Mouse (Mus musculus): ENCODE measurements around the gene Rmi2. TPM values are rescaled to one million over a fixed set of nuclear protein-coding genes. Genes with fewer than 3 reads are reported as not detected.
"Not testable (repeated sequence)": the region's sequence is repeated elsewhere in the genome, so short reads cannot be mapped to it uniquely, and the experiment has no call there.

The Rmi2 gene
- 0.25 and 0.29 TPM in 2 replicates for polyA plus RNA-seq (2012; rRNA removed)

DNA sequence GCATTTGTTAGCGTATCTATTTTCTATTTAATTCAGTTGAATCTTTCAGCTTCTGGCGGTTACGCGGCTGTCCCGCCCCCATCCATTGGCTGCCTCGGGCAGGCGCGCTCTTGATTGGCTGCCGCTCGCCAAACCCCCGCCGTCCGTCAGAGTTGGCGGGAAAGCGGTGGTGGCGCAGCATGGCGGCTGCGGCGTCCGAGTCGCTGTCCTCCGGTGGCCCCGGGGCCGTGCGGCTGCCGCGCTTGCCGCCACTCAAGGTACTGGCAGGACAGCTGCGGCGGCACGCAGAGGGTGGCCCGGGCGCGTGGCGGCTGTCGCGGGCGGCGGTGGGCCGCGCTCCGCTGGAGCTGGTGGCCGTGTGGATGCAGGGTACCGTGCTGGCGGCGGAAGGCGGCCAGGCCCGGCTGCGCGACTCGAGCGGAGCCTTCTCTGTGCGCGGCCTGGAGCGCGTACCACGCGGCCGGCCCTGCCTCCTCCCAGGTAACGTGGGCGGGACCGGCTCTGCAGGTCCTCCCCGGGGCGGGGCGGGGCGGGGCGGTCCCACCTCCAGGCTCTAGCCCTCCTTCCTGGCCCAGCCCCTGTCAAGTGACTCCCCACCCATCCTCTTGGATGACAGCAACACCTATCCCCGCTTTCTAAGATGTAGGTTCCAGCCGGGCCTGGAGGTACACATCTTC lies at the start of gene Rmi2:
Rmi2 (plus strand) TSS at position 149 of the 677 bp plus-strand sequence.
- no peaks in the 10 kb centered on the region for H3K4me1 ChIP-seq (ENCODE audit: control insufficient read depth, insufficient read depth, low read length)
- TF ChIP-seq CTCF (IDR thresholded peaks at IDR 0.05; ENCODE audit: extremely low read depth, insufficient read depth, low read length) (no peak), POLR2A (IDR thresholded peaks at IDR 0.05; ENCODE audit: extremely low read depth, insufficient read depth, low read length) (no peak)
- peak within 1 kb of the TSS; percentile 32 for H3K4me3 ChIP-seq (ENCODE audit: insufficient read depth, low read length)
- H3K27ac ChIP-seq (ENCODE audit: insufficient read depth, low read length): no peak within 1 kb of the TSS

DNA sequence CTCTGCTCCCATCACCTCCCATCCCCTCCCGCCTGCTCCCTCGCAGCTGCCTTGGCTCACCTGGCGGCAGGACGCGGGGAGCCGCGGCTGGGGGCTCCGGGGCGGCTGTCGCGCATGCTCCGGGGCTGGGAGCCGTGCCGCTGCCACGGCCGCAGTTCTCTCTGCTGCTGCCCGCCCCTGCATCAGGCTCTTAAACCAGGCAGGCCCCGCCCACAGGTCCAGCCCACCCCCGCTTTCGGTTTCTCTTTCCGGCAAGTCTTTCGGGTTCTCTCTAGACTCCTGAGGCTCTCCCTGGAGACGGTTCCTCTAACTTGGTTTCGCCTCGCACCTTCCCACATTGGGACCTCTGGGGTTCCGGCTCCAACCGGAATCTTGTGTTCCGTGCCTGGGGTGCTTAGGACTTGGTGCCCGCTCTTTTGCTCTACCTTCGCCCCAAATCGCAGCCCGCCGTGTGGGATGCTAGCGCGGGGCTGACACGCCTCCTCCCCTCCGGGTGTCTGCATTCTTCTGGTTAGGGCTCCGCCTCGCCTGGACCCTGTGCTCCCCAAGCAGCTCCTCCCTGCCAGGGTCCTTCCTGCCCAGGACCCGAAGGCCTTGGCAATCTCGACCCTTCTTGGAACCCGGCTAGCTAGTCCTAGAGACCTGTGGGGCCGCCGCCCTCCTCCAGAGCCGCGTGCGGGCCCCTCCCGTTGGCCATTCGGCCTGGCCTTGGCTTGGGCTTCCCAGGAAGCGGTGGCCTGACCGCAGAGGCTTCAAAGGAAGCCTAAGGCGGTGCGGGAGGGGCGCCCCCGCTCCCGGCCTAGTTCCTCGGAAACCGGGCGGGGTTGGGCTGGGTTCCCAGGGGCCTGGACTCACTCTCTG lies 49.3 kb upstream of the Rmi2 start, which contains the start of gene Socs1:
Socs1 (minus strand) TSS at position 166 of the 861 bp plus-strand sequence.
- Histone ChIP-seq H3K27ac (ENCODE audit: insufficient read depth, low read length) (peak within 1 kb of the TSS; percentile 81), H3K4me1 (ENCODE audit: control insufficient read depth, insufficient read depth, low read length) (no peaks in the 10 kb centered on the region), H3K4me3 (ENCODE audit: insufficient read depth, low read length) (peak within 1 kb of the TSS; percentile 62)
- TF ChIP-seq CTCF (IDR thresholded peaks at IDR 0.05; ENCODE audit: extremely low read depth, insufficient read depth, low read length): no peak
- peak; percentile 57 for TF ChIP-seq POLR2A (IDR thresholded peaks at IDR 0.05; ENCODE audit: extremely low read depth, insufficient read depth, low read length)

DNA sequence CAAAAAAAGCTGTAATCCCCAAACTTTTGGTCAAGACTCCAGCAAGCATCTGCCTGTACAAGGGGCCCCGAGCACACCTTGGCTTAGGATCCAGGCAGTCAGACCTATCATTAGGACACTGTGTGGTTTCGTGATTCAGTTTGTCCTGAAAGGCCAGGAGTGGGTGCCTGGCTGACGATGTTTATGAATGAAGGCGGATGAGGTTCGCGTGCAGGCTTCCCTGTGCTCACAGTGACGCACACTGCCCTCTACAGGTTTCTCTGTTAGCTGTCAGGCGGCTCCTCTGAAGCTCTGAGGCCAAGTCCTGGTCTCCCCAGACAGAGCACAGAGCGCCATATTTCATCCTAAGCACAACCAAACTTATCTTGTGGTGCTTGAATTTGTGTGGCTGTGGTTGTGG lies 48.6 kb upstream of the Rmi2 start:
- peak overlapping the region; percentile 62; the same call in 1 of the 2 replicates for H3K4me3 ChIP-seq (ENCODE audit: insufficient read depth, low read length)

DNA sequence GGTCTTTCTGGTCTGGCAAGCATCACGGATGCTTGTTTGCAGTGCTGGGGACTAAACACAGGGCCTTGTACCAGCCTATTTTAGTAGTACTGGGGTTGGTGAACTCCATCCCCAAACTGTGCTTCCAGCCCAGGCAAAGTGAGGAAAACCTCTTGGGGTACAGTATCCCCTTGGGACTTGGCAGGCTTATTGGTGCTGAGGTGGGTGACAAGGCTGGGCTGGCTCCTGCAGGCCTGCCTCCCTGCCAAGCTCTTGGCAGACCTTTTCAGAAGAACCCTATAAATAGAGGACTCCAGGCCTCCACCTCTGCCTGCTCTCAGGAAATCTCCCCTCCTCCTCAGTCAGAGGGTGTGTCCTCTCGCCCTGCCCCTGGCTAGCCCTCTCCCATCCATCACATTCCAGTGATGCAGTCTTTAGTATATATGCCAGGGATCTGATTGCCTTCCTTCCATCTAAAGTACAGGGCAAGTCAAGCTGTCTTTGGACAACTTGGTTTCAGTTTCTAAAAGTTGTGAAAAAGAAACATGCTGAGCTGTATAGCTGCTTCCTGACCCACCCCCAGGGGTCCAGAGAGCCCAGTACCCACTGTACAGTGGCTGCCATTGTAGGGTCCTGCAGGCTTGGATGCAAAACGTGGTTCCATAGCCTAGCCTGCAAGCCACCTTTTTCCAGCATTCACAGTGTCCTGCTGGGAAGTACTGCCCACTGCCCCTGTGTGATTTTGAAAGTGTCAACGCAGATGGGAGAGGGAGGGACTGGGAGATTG lies 47.9 kb upstream of the Rmi2 start:
- TF ChIP-seq CTCF (IDR thresholded peaks at IDR 0.05; ENCODE audit: extremely low read depth, insufficient read depth, low read length) (no peak), POLR2A (IDR thresholded peaks at IDR 0.05; ENCODE audit: extremely low read depth, insufficient read depth, low read length) (no peak)
- Histone ChIP-seq H3K4me3 (ENCODE audit: insufficient read depth, low read length) (no peak overlapping the region), H3K4me1 (ENCODE audit: control insufficient read depth, insufficient read depth, low read length) (no peaks in the 10 kb centered on the region), H3K27ac (ENCODE audit: insufficient read depth, low read length) (no peak overlapping the region)

More for the DNA sequence above, 48.6 kb upstream of the Rmi2 start:
- TF ChIP-seq POLR2A (IDR thresholded peaks at IDR 0.05; ENCODE audit: extremely low read depth, insufficient read depth, low read length) (no peak), CTCF (IDR thresholded peaks at IDR 0.05; ENCODE audit: extremely low read depth, insufficient read depth, low read length) (peak; percentile 88)
- Histone ChIP-seq H3K4me1 (ENCODE audit: control insufficient read depth, insufficient read depth, low read length) (no peaks in the 10 kb centered on the region), H3K27ac (ENCODE audit: insufficient read depth, low read length) (no peak overlapping the region)

DNA sequence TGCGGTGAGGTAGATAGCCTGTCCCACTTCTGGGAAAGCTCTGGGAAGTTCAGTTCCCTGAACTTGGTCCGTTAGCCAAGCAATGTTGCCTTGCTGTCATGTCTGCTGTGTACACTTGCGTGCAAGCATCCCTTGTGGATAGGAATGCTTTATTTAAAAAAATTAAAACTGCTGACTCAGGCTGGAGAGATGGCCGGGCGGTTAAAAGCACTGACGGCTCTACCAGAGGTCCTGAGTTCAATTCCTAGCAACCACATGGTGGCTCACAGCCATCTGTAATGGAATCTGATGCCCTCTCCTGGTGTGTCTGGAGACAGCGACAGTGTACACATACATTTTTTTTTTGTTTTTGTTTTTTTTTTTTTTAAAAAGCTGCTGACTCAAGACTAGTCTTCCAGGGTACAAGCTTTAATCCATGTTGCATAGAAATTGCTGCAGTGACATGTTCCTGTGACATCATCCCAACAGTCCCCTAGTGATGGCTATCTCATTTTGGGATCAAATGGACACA lies 47.3 kb upstream of the Rmi2 start:
- Histone ChIP-seq H3K4me3 (ENCODE audit: insufficient read depth, low read length) (no peak overlapping the region), H3K4me1 (ENCODE audit: control insufficient read depth, insufficient read depth, low read length) (no peaks in the 10 kb centered on the region), H3K27ac (ENCODE audit: insufficient read depth, low read length) (no peak overlapping the region)
- TF ChIP-seq POLR2A (IDR thresholded peaks at IDR 0.05; ENCODE audit: extremely low read depth, insufficient read depth, low read length) (no peak), CTCF (IDR thresholded peaks at IDR 0.05; ENCODE audit: extremely low read depth, insufficient read depth, low read length) (no peak)

DNA sequence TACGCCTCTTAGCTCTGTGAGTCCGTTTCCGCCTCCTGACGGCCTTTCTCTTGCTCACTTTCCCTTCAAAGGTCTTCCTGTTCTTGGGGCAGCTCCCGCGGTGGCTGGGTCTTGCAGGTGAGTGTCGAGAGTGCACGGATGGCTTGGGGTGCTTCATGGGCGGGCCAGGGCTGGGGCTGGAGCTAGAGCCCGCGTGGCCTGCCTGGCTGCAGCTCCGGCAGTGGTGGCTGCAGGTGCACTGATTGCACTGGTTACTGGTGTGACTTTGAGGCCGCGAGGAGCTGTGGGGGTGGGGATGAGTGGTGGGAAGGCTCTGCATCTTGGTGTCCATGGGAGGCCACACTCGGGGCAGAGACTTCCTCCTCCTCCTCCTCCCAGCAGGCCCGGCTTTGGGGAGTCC lies 46.6 kb upstream of the Rmi2 start, which contains the start of gene Tnp2:
Tnp2 (minus strand) TSS at position 390 of the 400 bp plus-strand sequence.
- Histone ChIP-seq H3K4me1 (ENCODE audit: control insufficient read depth, insufficient read depth, low read length) (no peaks in the 10 kb centered on the region), H3K4me3 (ENCODE audit: insufficient read depth, low read length) (no peak within 1 kb of the TSS), H3K27ac (ENCODE audit: insufficient read depth, low read length) (no peak within 1 kb of the TSS)
- TF ChIP-seq POLR2A (IDR thresholded peaks at IDR 0.05; ENCODE audit: extremely low read depth, insufficient read depth, low read length): no peak
- TF ChIP-seq CTCF (IDR thresholded peaks at IDR 0.05; ENCODE audit: extremely low read depth, insufficient read depth, low read length): no peak

DNA sequence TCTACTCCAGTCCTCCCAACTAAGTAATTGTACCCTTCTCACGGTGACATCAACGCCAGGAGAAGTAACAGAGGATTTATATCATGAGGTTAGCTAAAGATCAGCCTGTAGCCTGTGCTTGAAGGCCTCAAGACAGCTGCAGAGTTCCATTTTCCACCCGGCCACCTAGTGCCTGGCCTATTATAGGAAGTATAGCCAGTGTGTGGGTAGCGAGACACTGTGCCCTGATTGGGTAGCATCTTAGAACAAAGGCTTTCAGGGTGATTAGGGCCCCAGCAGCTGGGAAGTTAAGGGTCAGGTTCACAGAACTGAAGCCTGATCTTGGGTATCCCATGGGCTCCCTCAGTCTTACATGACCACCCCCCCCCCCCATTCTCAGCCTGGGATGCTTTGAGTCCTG lies 46.0 kb upstream of the Rmi2 start:
- H3K4me1 ChIP-seq (ENCODE audit: control insufficient read depth, insufficient read depth, low read length): no peaks in the 10 kb centered on the region
- H3K27ac ChIP-seq (ENCODE audit: insufficient read depth, low read length): no peak overlapping the region
- no peak for TF ChIP-seq CTCF (IDR thresholded peaks at IDR 0.05; ENCODE audit: extremely low read depth, insufficient read depth, low read length)
- no peak for TF ChIP-seq POLR2A (IDR thresholded peaks at IDR 0.05; ENCODE audit: extremely low read depth, insufficient read depth, low read length)
- H3K4me3 ChIP-seq (ENCODE audit: insufficient read depth, low read length): no peak overlapping the region

DNA sequence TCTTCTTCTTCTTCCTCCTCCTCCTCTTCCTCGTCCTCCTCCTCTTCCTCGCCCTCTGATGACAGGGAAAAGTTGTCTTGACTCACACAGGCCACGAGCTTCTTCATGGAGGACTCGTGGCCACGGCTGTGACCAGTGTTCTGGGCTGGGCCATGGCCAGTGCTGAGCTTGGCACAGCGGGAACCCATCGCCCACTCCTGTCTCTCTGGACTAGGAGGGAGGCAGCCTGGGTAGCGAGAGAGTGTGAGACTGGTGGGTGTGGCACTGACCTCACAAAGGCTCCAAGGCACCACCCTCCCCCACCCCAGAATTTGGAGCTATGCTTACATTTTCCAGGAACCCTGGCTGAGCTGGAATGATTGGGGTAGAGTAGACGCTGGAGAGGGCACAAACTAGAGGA lies 44.2 kb upstream of the Rmi2 start, which contains the start of gene Prm3:
Prm3 (minus strand) TSS at position 213 of the 400 bp plus-strand sequence.
- TF ChIP-seq POLR2A (IDR thresholded peaks at IDR 0.05; ENCODE audit: extremely low read depth, insufficient read depth, low read length) (no peak), CTCF (IDR thresholded peaks at IDR 0.05; ENCODE audit: extremely low read depth, insufficient read depth, low read length) (no peak)
- Histone ChIP-seq H3K4me3 (ENCODE audit: insufficient read depth, low read length) (no peak within 1 kb of the TSS), H3K27ac (ENCODE audit: insufficient read depth, low read length) (no peak within 1 kb of the TSS), H3K4me1 (ENCODE audit: control insufficient read depth, insufficient read depth, low read length) (no peaks in the 10 kb centered on the region)

DNA sequence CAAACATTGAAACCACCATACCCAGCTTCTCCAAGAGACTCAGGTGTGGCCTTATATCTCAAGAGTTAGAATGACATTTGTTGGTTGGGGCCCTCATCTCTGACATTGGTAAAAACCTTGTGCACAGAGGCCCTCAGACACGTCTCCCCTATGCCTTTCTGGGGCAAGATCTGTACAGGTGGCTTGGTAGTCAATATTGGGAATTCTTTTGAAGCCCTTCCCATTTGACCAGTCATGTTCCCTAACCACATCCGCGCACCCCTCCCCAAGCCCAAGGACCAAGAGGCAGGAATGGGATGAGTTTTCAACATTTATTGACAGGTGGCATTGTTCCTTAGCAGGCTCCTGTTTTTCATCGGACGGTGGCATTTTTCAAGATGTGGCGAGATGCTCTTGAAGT lies 38.8 kb upstream of the Rmi2 start, which contains the start of gene Prm2:
Prm2 (minus strand) TSS at position 101 of the 400 bp plus-strand sequence.
- H3K27ac ChIP-seq (ENCODE audit: insufficient read depth, low read length): no peak within 1 kb of the TSS
- H3K4me1 ChIP-seq (ENCODE audit: control insufficient read depth, insufficient read depth, low read length): no peaks in the 10 kb centered on the region
- no peak for TF ChIP-seq POLR2A (IDR thresholded peaks at IDR 0.05; ENCODE audit: extremely low read depth, insufficient read depth, low read length)
- TF ChIP-seq CTCF (IDR thresholded peaks at IDR 0.05; ENCODE audit: extremely low read depth, insufficient read depth, low read length): no peak
- H3K4me3 ChIP-seq (ENCODE audit: insufficient read depth, low read length): no peak within 1 kb of the TSS

DNA sequence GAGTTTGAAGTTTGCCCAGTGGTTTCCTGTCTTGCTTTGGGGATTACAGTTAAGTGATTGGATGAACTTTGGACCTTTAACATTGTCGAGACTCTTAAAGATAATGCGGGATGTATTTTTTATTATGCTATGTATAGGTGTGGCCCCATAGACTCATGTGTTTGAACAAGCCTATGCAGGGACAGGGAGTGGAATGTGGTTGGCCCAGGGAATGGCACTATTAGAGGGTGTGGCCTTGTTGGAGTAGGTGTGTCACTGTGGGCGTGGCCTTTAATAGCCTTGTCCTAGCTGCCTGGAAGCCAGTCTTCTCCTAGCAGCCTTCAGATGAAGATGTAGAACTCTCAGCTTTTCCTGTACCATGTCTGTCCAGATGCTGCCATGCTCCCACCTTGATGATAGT lies 32.4 kb upstream of the Rmi2 start:
- H3K4me3 ChIP-seq (ENCODE audit: insufficient read depth, low read length); H3K4me1 ChIP-seq (ENCODE audit: control insufficient read depth, insufficient read depth, low read length); H3K27ac ChIP-seq (ENCODE audit: insufficient read depth, low read length): not testable (repeated sequence)
